Mouse (Mus musculus) hindbrain, embryonic 16.5 days (tissue): Measurements from ENCODE around the gene Sec22c. TPM values are rescaled to one million over a fixed set of nuclear protein-coding genes. Genes with fewer than 3 reads are reported as not detected.

Source experiments
- ATAC-seq: fragments of 200-750 bp; cut with Nextera tagmentation; 2 replicates; pipeline ENCODE4 v1.8.0; 2017; ENCODE audit warnings: moderate TSS enrichment, moderate library complexity
- H3K27ac ChIP-seq: fragments of 300-500 bp; sonication (generic); 2 replicates; pipeline ENCODE4 v1.5.1; 2014; ENCODE audit warnings: low read depth, mild to moderate bottlenecking, control low read depth, low read length, moderate library complexity
- H3K27me3 ChIP-seq: fragments of 300-500 bp; sonication (generic); replicated peaks from 2 replicates; pipeline ENCODE4 v1.6.1; 2014; ENCODE audit warnings: low read length; ENCODE audit not compliant: control insufficient read depth, insufficient read depth
- H3K36me3 ChIP-seq: fragments of 300-500 bp; sonication (generic); 2 replicates; pipeline ENCODE4 v1.6.1; 2014; ENCODE audit warnings: mild to moderate bottlenecking, low read length, moderate library complexity, mixed read lengths; ENCODE audit not compliant: control insufficient read depth, insufficient read depth
- H3K4me1 ChIP-seq: fragments of 300-500 bp; sonication (generic); 2 replicates; pipeline ENCODE4 v1.6.1; 2014; ENCODE audit warnings: low read depth, low read length; ENCODE audit not compliant: control insufficient read depth, insufficient read depth
- H3K4me2 ChIP-seq: fragments of 300-500 bp; sonication (generic); 2 replicates; pipeline ENCODE4 v1.6.1; 2014; ENCODE audit warnings: mild to moderate bottlenecking, low read length, control low read depth, moderate library complexity
- H3K4me3 ChIP-seq: fragments of 300-500 bp; sonication (generic); 2 replicates; pipeline ENCODE4 v1.5.1; 2014; ENCODE audit warnings: mild to moderate bottlenecking, low read length, control low read depth, moderate library complexity
- H3K9ac ChIP-seq: fragments of 300-500 bp; sonication (generic); 2 replicates; pipeline ENCODE4 v1.6.1; 2014; ENCODE audit warnings: low read depth, mild to moderate bottlenecking, control low read depth, low read length, moderate library complexity
- H3K9me3 ChIP-seq: fragments of 300-500 bp; sonication (generic); 2 replicates; pipeline ENCODE4 v1.6.1; 2014; ENCODE audit warnings: mild to moderate bottlenecking, low read length, moderate library complexity; ENCODE audit not compliant: control insufficient read depth
- WGBS: fragments of 180-500 bp; shearing (Covaris S2); extraction: QIAGEN DNeasy Blood & Tissue Kit; methylation state at CpG from one replicate; pipeline ENCODE4 v1.1.7; 2014; 5-methylcytosine and 5-hydroxymethylcytosine counted together
- polyA plus RNA-seq: library from polyadenylated mRNA; unstranded; fragments of >200 nt; fragmentation: Nextera tagmentation; extraction: Ambion mirVana; gene quantifications from 2 replicates; pipeline ENCODE4 v1.2.1, GENCODE M21; 2015

The Sec22c gene
- polyA plus RNA-seq, 1 experiment from 2014 or later: 30.4 TPM

- H3K9ac ChIP-seq: no peak overlapping the region
- ATAC-seq: peak; percentile 52; the same call in 1 of the 2 replicates
- no peaks in the 10 kb centered on the region for H3K4me1 ChIP-seq
- H3K27me3 ChIP-seq: no peaks in the 10 kb centered on the region
- 95% methylated on average over 1 of the region's 1 CpGs for WGBS
- no peak overlapping the region for H3K4me3 ChIP-seq
- H3K27ac ChIP-seq: no peak overlapping the region
- no peak overlapping the region for H3K4me2 ChIP-seq
- 0 out of 2 replicates have a peak, but pooled peaks cover 7% of the 10 kb centered on the region for H3K36me3 ChIP-seq
- no peaks in the 10 kb centered on the region for H3K9me3 ChIP-seq
Measured at GRCm38 (mm10) chr9:121697150-121698049, 7.9 kb downstream of the Sec22c start.

GRCm38 (mm10) chr9:121696626-121697025 lies 8.7 kb downstream of the Sec22c start:
- Histone ChIP-seq H3K9me3 (no peaks in the 10 kb centered on the region), H3K9ac (no peak overlapping the region), H3K4me2 (no peak overlapping the region), H3K36me3 (0 out of 2 replicates have a peak, but pooled peaks cover 7% of the 10 kb centered on the region), H3K27me3 (no peaks in the 10 kb centered on the region), H3K4me3 (no peak overlapping the region), H3K4me1 (no peaks in the 10 kb centered on the region), H3K27ac (no peak overlapping the region)
- WGBS: 81% methylated on average over 9 of the region's 9 CpGs
- no peak for ATAC-seq

- Histone ChIP-seq H3K27me3 (no peaks in the 10 kb centered on the region), H3K27ac (no peak overlapping the region), H3K4me2 (no peak overlapping the region), H3K9ac (no peak overlapping the region), H3K4me3 (no peak overlapping the region), H3K36me3 (0 out of 2 replicates have a peak, but pooled peaks cover 7% of the 10 kb centered on the region), H3K4me1 (peaks cover 12% of the 10 kb centered on the region), H3K9me3 (no peaks in the 10 kb centered on the region)
- no peak for ATAC-seq
- 80% methylated on average over 12 of the region's 12 CpGs for WGBS
Measured at GRCm38 (mm10) chr9:121694736-121695135, 10.6 kb downstream of the Sec22c start.

GRCm38 (mm10) chr9:121690734-121691133 lies 14.6 kb downstream of the Sec22c start:
- H3K4me1 ChIP-seq: peaks cover 15% of the 10 kb centered on the region
- no peak overlapping the region for H3K9ac ChIP-seq
- WGBS: 49% methylated on average over 7 of the region's 7 CpGs
- no peak overlapping the region for H3K4me3 ChIP-seq
- peak overlapping the region; percentile 79 for H3K27ac ChIP-seq
- H3K36me3 ChIP-seq: peaks cover 11% of the 10 kb centered on the region; the same call in 1 of the 2 replicates
- H3K4me2 ChIP-seq: peak overlapping the region; percentile 33; the same call in 1 of the 2 replicates
- ATAC-seq: peak; percentile 60
- H3K9me3 ChIP-seq: no peaks in the 10 kb centered on the region
- no peaks in the 10 kb centered on the region for H3K27me3 ChIP-seq

GRCm38 (mm10) chr9:121690200-121690651 lies 15.1 kb downstream of the Sec22c start:
- peak; percentile 95 for ATAC-seq
- peaks cover 15% of the 10 kb centered on the region for H3K4me1 ChIP-seq
- H3K9ac ChIP-seq: no peak overlapping the region
- no peaks in the 10 kb centered on the region for H3K9me3 ChIP-seq
- peak overlapping the region; percentile 79 for H3K27ac ChIP-seq
- no peaks in the 10 kb centered on the region for H3K27me3 ChIP-seq
- peaks cover 12% of the 10 kb centered on the region; the same call in 1 of the 2 replicates for H3K36me3 ChIP-seq
- peak overlapping the region; percentile 33 for H3K4me2 ChIP-seq
- WGBS: 14% methylated on average over 15 of the region's 15 CpGs
- H3K4me3 ChIP-seq: peak overlapping the region; percentile 0; the same call in 1 of the 2 replicates

GRCm38 (mm10) chr9:121684702-121685101 lies 20.6 kb downstream of the Sec22c start:
- H3K9ac ChIP-seq: no peak overlapping the region
- H3K4me1 ChIP-seq: peaks cover 4% of the 10 kb centered on the region
- no peak overlapping the region for H3K27ac ChIP-seq
- no peak for ATAC-seq
- H3K27me3 ChIP-seq: no peaks in the 10 kb centered on the region
- WGBS: 90% methylated on average over 7 of the region's 7 CpGs
- H3K4me2 ChIP-seq: no peak overlapping the region
- no peaks in the 10 kb centered on the region for H3K9me3 ChIP-seq
- no peak overlapping the region for H3K4me3 ChIP-seq
- peaks cover 23% of the 10 kb centered on the region for H3K36me3 ChIP-seq

GRCm38 (mm10) chr9:121682037-121682680 lies 23.1 kb downstream of the Sec22c start:
- H3K27me3 ChIP-seq: no peaks in the 10 kb centered on the region
- no peak for ATAC-seq
- WGBS: 81% methylated on average over 18 of the region's 18 CpGs
- H3K9ac ChIP-seq: no peak overlapping the region
- peaks cover 3% of the 10 kb centered on the region for H3K4me1 ChIP-seq
- no peak overlapping the region for H3K4me3 ChIP-seq
- H3K27ac ChIP-seq: no peak overlapping the region
- H3K9me3 ChIP-seq: no peaks in the 10 kb centered on the region
- peaks cover 16% of the 10 kb centered on the region for H3K36me3 ChIP-seq
- H3K4me2 ChIP-seq: no peak overlapping the region

- peaks cover 3% of the 10 kb centered on the region for H3K4me1 ChIP-seq
- no peak overlapping the region for H3K9ac ChIP-seq
- 81% methylated on average over 8 of the region's 8 CpGs for WGBS
- no peak overlapping the region for H3K27ac ChIP-seq
- H3K4me2 ChIP-seq: no peak overlapping the region
- no peak overlapping the region for H3K4me3 ChIP-seq
- H3K27me3 ChIP-seq: no peaks in the 10 kb centered on the region
- ATAC-seq: no peak
- H3K36me3 ChIP-seq: peaks cover 16% of the 10 kb centered on the region
- H3K9me3 ChIP-seq: no peaks in the 10 kb centered on the region
Measured at GRCm38 (mm10) chr9:121681191-121681590, 24.1 kb downstream of the Sec22c start.

GRCm38 (mm10) chr9:121679549-121679948 lies 25.7 kb downstream of the Sec22c start:
- H3K4me1 ChIP-seq: peaks cover 3% of the 10 kb centered on the region
- H3K27ac ChIP-seq: peak overlapping the region; percentile 48
- H3K4me3 ChIP-seq: no peak overlapping the region
- H3K27me3 ChIP-seq: no peaks in the 10 kb centered on the region
- H3K4me2 ChIP-seq: no peak overlapping the region
- WGBS: 23% methylated on average over 6 of the region's 6 CpGs
- H3K36me3 ChIP-seq: peaks cover 10% of the 10 kb centered on the region
- ATAC-seq: peak; percentile 75
- no peaks in the 10 kb centered on the region for H3K9me3 ChIP-seq
- H3K9ac ChIP-seq: no peak overlapping the region; the same call in 1 of the 2 replicates
